Mouse (Mus musculus): ENCODE measurements at regions not wholly inside any gene's neighbourhood (a gene's known extent, or its start where the extent isn't known, plus 50 kb on each side); places are given as distances from the start of the nearest gene placed in this dataset.
A peak's percentile ranks its signal among the peaks of the same experiment; 100 is the strongest.

DNA sequence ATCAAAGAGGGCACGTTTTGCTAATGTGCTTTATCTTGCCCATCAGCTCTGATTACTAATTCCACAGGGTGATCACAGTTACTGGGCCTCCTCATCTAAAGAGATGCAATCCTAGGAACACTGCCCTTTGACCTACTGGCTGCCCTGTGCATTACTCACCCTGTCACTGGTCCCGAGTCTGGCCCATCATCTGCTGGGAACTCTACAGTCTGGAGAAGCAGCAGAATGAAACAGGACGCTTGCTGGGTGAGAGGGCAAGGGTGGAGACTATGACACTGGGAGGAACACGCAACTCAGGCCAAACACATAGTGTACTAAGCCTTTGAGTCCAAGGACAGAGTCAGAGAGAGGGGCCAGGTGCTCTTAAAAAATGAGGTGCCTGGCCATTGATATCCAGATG lies 263.8 kb downstream of the Ets1 start:
- Histone ChIP-seq H3K4me2 (ENCODE audit: low read depth, low read length) (no peak overlapping the region), H3K9me3 (replicated peaks; ENCODE audit: control insufficient read depth, low read length) (no peaks in the 10 kb centered on the region), H3K4me1 (ENCODE audit: control insufficient read depth, insufficient read depth, low read length) (no peaks in the 10 kb centered on the region), H3K4me3 (replicated peaks; ENCODE audit: low read length) (no peak overlapping the region), H3K27ac (ENCODE audit: low read length) (no peak overlapping the region), H3K36me3 (ENCODE audit: control insufficient read depth, insufficient read depth, low read length) (no peaks in the 10 kb centered on the region), H3K27me3 (ENCODE audit: control insufficient read depth, insufficient read depth, low read length) (no peaks in the 10 kb centered on the region), H3K9ac (ENCODE audit: low read length) (no peak overlapping the region)
- ATAC-seq (ENCODE audit: insufficient read depth, low FRiP score): no peak
- WGBS: 28% methylated on average over 4 of the region's 4 CpGs

DNA sequence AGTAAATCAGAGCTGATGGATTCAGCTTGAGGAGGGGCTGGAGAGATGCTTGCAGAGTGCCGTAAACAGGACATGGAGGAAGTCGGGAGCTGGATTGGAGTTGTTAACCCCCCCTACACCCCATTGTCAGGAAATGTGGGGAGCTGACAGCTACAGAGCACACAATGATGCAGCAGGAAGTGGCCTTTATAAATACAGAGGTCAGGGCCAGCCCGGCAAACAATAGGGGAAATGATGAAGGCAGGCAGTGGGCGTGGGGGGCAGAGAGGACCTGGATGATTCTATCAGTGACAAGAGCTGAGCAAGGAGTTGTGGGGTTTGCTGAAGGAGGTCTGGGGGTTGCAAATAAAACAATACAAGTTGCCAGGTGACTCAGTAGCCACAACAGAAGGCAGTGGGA lies 265.3 kb downstream of the Ets1 start:
- Histone ChIP-seq H3K27me3 (ENCODE audit: control insufficient read depth, insufficient read depth, low read length) (no peaks in the 10 kb centered on the region), H3K4me3 (replicated peaks; ENCODE audit: low read length) (no peak overlapping the region), H3K4me2 (ENCODE audit: low read depth, low read length) (no peak overlapping the region), H3K9me3 (replicated peaks; ENCODE audit: control insufficient read depth, low read length) (no peaks in the 10 kb centered on the region), H3K4me1 (ENCODE audit: control insufficient read depth, insufficient read depth, low read length) (no peaks in the 10 kb centered on the region), H3K9ac (ENCODE audit: low read length) (no peak overlapping the region), H3K27ac (ENCODE audit: low read length) (no peak overlapping the region), H3K36me3 (ENCODE audit: control insufficient read depth, insufficient read depth, low read length) (no peaks in the 10 kb centered on the region)
- 41% methylated on average over 4 of the region's 4 CpGs for WGBS
- ATAC-seq (ENCODE audit: insufficient read depth, low FRiP score): peak; percentile 44; the same call in 1 of the 2 replicates

DNA sequence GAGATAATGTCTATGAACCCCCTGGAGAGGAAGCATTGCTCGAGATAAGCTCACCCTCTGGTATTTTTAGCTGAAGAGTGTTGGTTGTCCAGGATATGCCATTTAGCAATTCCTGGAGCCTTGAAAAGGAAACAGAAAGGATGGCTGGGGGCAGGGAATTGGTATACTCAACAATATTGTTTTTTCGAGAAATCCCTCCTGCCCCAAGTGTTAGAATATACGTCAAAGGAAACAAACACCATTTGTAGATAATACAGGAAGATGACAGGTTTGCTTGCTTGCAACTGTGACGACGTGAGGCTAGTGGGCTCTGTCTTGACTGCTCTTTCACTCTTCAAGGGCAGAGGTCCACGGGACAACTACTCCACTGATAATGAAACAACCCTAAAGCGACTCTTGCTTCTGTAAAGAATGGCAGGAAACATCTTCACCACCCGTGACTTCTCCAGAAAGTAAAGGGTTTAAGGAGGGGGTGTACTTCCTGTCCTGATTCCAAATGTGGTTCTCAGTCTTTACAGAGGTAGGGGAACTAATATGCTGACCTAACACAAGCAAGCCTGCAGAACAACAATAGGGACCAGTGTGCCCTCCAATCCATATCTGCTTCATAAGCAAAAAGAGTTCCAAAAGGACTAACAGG lies 270.3 kb downstream of the Ets1 start:
- ATAC-seq (ENCODE audit: insufficient read depth, low FRiP score): no peak
- no peaks in the 10 kb centered on the region for H3K36me3 ChIP-seq (ENCODE audit: control insufficient read depth, insufficient read depth, low read length)
- H3K27me3 ChIP-seq (ENCODE audit: control insufficient read depth, insufficient read depth, low read length): no peaks in the 10 kb centered on the region
- H3K27ac ChIP-seq (ENCODE audit: low read length): no peak overlapping the region
- H3K4me1 ChIP-seq (ENCODE audit: control insufficient read depth, insufficient read depth, low read length): no peaks in the 10 kb centered on the region
- no peak overlapping the region for H3K4me3 ChIP-seq (replicated peaks; ENCODE audit: low read length)
- 60% methylated on average over 8 of the region's 8 CpGs for whole genome bisulfite sequencing
- H3K9ac ChIP-seq (ENCODE audit: low read length): no peak overlapping the region
- no peaks in the 10 kb centered on the region for H3K9me3 ChIP-seq (replicated peaks; ENCODE audit: control insufficient read depth, low read length)
- no peak overlapping the region for H3K4me2 ChIP-seq (ENCODE audit: low read depth, low read length)

DNA sequence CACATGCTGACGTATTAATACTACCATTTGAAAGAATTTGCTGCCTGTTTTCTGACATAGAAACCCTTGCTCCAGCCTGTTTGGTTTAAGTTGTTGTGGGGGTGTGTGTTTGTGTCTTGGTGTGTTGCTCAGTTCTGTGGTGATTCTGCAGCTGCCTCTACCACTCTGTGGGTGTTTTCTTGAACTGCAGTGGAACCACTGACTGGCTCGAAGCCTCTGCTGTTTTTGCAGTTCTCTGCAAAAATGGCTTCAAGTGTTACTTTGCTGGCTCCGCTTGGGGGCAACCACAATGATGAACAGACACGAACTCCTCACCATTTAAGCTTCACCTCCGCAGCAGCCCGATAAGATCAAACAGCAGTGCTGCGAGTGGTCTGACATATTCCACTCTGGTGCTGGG lies 274.6 kb downstream of the Ets1 start:
- 82% methylated on average over 7 of the region's 7 CpGs for WGBS
- Histone ChIP-seq H3K4me2 (ENCODE audit: low read depth, low read length) (no peak overlapping the region), H3K27me3 (ENCODE audit: control insufficient read depth, insufficient read depth, low read length) (no peaks in the 10 kb centered on the region)

DNA sequence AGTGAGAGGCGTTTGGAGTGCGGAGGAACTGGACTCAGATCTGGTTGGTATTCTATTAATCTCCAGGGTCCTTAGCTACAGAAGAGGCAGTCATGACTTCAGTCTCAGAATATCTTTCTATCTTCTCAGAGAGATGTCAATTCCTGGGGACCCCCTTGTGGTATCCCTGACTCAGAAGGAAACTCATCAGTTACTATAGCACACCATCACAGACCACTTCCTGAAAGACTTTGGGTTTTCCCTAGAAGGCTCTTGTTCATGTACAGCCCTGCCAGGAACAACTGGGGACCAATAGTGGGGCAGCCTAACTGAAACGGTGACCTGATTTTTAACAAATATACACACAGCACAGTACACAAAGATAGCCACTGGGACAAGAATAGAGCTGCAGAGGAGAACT lies 279.6 kb downstream of the Ets1 start:
- Histone ChIP-seq H3K4me3 (replicated peaks; ENCODE audit: low read length) (no peak overlapping the region), H3K4me2 (ENCODE audit: low read depth, low read length) (no peak overlapping the region), H3K27me3 (ENCODE audit: control insufficient read depth, insufficient read depth, low read length) (no peaks in the 10 kb centered on the region), H3K9me3 (replicated peaks; ENCODE audit: control insufficient read depth, low read length) (no peaks in the 10 kb centered on the region), H3K27ac (ENCODE audit: low read length) (no peak overlapping the region), H3K9ac (ENCODE audit: low read length) (no peak overlapping the region), H3K4me1 (ENCODE audit: control insufficient read depth, insufficient read depth, low read length) (no peaks in the 10 kb centered on the region), H3K36me3 (ENCODE audit: control insufficient read depth, insufficient read depth, low read length) (no peaks in the 10 kb centered on the region)
- WGBS: 81% methylated on average over 3 of the region's 3 CpGs
- no peak for ATAC-seq (ENCODE audit: insufficient read depth, low FRiP score)

More for the DNA sequence above, 274.6 kb downstream of the Ets1 start:
- Histone ChIP-seq H3K36me3 (ENCODE audit: control insufficient read depth, insufficient read depth, low read length) (no peaks in the 10 kb centered on the region), H3K27ac (ENCODE audit: low read length) (no peak overlapping the region), H3K4me3 (replicated peaks; ENCODE audit: low read length) (no peak overlapping the region), H3K4me1 (ENCODE audit: control insufficient read depth, insufficient read depth, low read length) (no peaks in the 10 kb centered on the region), H3K9me3 (replicated peaks; ENCODE audit: control insufficient read depth, low read length) (no peaks in the 10 kb centered on the region), H3K9ac (ENCODE audit: low read length) (no peak overlapping the region)
- no peak for ATAC-seq (ENCODE audit: insufficient read depth, low FRiP score)

DNA sequence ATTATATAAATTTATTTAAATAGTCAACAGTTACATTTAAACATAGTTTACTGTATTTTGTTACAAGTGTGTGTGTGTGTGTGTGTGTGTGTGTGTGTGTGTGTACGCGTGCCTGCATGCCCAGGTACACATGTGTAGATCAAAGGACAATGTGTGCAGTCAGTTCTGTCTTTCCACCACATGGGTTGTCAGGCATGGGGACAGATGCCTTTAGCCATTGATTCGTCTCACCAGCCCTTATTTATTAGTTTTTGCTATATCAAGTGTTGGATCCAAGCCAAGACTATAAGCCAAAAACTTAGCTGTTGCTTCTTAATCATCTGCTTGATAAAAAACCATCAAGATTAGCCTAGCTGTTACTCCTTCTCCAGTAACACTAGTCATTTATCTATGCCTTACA lies 280.7 kb downstream of the Ets1 start:
- Histone ChIP-seq H3K27ac (ENCODE audit: low read length) (no peak overlapping the region), H3K9ac (ENCODE audit: low read length) (no peak overlapping the region), H3K9me3 (replicated peaks; ENCODE audit: control insufficient read depth, low read length) (no peaks in the 10 kb centered on the region), H3K4me2 (ENCODE audit: low read depth, low read length) (no peak overlapping the region), H3K4me3 (replicated peaks; ENCODE audit: low read length) (no peak overlapping the region), H3K4me1 (ENCODE audit: control insufficient read depth, insufficient read depth, low read length) (no peaks in the 10 kb centered on the region), H3K36me3 (ENCODE audit: control insufficient read depth, insufficient read depth, low read length) (no peaks in the 10 kb centered on the region), H3K27me3 (ENCODE audit: control insufficient read depth, insufficient read depth, low read length) (no peaks in the 10 kb centered on the region)
- ATAC-seq (ENCODE audit: insufficient read depth, low FRiP score): no peak
- 65% methylated on average over 3 of the region's 3 CpGs for WGBS

DNA sequence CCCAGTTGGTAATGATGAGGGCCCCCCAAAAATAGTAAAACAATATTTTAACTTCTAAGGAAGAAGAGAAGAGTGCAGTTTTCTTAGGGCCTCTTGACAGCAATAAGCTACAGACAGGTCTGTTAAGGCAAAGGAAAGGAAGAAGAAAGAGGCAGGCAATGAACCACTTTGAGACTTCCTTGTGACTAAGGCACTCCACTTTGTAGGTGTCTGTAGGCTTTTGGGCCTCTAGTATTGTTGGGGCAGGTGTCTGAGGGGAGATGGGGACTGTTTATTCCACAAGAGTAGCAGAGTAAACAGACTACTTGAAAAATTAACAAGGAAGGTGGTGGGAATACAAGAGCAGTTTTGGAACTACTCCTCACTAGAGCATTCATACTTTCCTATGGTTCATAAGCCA lies 287.9 kb downstream of the Ets1 start:
- no peak for ATAC-seq (ENCODE audit: insufficient read depth, low FRiP score)
- Histone ChIP-seq H3K4me3 (replicated peaks; ENCODE audit: low read length) (no peak overlapping the region), H3K27me3 (ENCODE audit: control insufficient read depth, insufficient read depth, low read length) (no peaks in the 10 kb centered on the region), H3K4me1 (ENCODE audit: control insufficient read depth, insufficient read depth, low read length) (no peaks in the 10 kb centered on the region), H3K4me2 (ENCODE audit: low read depth, low read length) (no peak overlapping the region), H3K9me3 (replicated peaks; ENCODE audit: control insufficient read depth, low read length) (no peaks in the 10 kb centered on the region), H3K9ac (ENCODE audit: low read length) (no peak overlapping the region), H3K27ac (ENCODE audit: low read length) (no peak overlapping the region), H3K36me3 (ENCODE audit: control insufficient read depth, insufficient read depth, low read length) (no peaks in the 10 kb centered on the region)

DNA sequence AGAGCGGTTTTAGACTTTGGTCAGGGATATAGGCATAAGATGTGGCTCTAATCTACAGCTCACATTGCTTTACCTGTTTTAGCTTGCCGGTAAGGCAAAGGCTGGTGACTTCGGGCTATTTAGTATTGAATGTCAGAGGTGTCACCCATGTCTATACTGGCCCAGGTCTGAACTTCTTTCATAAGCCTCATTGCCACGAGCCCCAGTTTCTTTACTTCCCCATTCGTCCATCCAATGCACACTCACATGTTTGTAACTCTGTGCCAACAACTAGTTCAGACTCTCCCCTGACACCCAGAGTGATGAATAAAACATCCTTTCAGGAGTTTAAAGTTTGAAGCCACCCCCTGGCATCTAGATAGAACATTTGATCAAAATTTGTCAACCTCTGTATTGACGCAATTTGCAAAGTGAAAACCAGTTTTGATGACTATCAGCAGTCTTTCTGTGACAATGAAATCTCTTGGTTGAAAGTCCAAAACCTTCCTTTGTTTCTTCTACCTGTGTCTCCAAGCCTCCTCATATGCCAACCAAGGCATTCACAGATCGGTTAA lies 288.4 kb downstream of the Ets1 start:
- H3K4me3 ChIP-seq (replicated peaks; ENCODE audit: low read length): no peak overlapping the region
- H3K9me3 ChIP-seq (replicated peaks; ENCODE audit: control insufficient read depth, low read length): no peaks in the 10 kb centered on the region
- H3K9ac ChIP-seq (ENCODE audit: low read length): no peak overlapping the region
- WGBS: 90% methylated on average over 7 of the region's 7 CpGs
- no peak overlapping the region for H3K27ac ChIP-seq (ENCODE audit: low read length)
- H3K27me3 ChIP-seq (ENCODE audit: control insufficient read depth, insufficient read depth, low read length): no peaks in the 10 kb centered on the region
- no peak overlapping the region for H3K4me2 ChIP-seq (ENCODE audit: low read depth, low read length)
- no peaks in the 10 kb centered on the region for H3K36me3 ChIP-seq (ENCODE audit: control insufficient read depth, insufficient read depth, low read length)
- no peaks in the 10 kb centered on the region for H3K4me1 ChIP-seq (ENCODE audit: control insufficient read depth, insufficient read depth, low read length)
- ATAC-seq (ENCODE audit: insufficient read depth, low FRiP score): no peak

DNA sequence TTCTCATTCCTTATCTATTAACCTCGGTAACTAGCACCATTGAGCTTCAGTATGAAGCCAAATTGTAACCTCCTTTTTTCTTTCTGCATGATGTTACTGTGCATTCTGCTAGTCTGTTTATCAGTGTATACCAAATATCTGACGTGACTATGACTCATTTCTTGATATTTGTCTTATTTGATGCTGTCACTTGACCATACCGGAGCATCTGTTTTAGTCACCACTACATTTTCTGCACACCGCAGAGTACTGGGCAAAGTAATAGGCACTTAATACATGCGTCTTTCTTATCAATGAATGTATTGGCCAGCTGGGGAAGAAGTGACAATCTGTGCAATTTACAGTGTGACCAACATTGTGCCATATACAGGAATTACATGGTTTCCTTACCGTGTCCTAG lies 289.0 kb downstream of the Ets1 start:
- no peaks in the 10 kb centered on the region for H3K4me1 ChIP-seq (ENCODE audit: control insufficient read depth, insufficient read depth, low read length)
- no peak for ATAC-seq (ENCODE audit: insufficient read depth, low FRiP score)
- 86% methylated on average over 6 of the region's 6 CpGs for WGBS

More for the DNA sequence above, 289.0 kb downstream of the Ets1 start:
- no peak overlapping the region for H3K9ac ChIP-seq (ENCODE audit: low read length)
- no peak overlapping the region for H3K4me3 ChIP-seq (replicated peaks; ENCODE audit: low read length)
- H3K27me3 ChIP-seq (ENCODE audit: control insufficient read depth, insufficient read depth, low read length): no peaks in the 10 kb centered on the region
- no peaks in the 10 kb centered on the region for H3K9me3 ChIP-seq (replicated peaks; ENCODE audit: control insufficient read depth, low read length)
- H3K36me3 ChIP-seq (ENCODE audit: control insufficient read depth, insufficient read depth, low read length): no peaks in the 10 kb centered on the region
- no peak overlapping the region for H3K27ac ChIP-seq (ENCODE audit: low read length)
- no peak overlapping the region for H3K4me2 ChIP-seq (ENCODE audit: low read depth, low read length)

All from stomach, embryonic 16.5 days (tissue).